Mouse (Mus musculus) left cerebral cortex, postnatal 25 days (tissue): ENCODE measurements at regions not wholly inside any gene's neighbourhood (a gene's known extent, or its start where the extent isn't known, plus 50 kb on each side); places are given as distances from the start of the nearest gene placed in this dataset.

Source experiments
- DNase-seq, 2 experiments: peaks; one replicate each; pipeline ENCODE4 v3.0.0; 2022; ENCODE audit warnings: low spot score in 2 of 2, mixed read lengths in 1 of 2
- intact Hi-C: fragments of 180-260 bp; cut with DNase I; formaldehyde crosslinking; loops from one replicate; pipeline ENCODE4 v1.15.1; 2025

DNA sequence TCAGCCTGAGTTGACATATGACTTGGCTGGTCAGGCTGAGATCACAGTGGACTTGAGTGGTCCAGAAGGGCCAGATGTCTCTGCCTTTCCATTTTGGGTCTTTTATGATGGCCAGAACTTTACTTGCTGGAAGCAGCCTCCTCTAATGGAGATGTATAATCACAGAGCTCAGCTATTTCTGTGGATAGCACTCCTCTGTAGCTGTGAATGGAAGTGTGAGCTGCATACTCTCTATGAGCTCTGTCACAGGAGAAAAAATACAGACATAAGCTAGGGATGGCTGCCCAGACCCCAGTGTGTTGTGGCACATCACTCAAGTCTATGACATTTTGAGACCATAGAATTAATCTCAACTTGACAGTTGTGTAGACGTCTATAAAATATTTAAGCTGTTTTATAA lies 284.3 kb upstream of the Kif2a start:
- intact Hi-C loops: no loop called here
- peak in 1 of 2 experiments; percentile 30 for DNase-seq

DNA sequence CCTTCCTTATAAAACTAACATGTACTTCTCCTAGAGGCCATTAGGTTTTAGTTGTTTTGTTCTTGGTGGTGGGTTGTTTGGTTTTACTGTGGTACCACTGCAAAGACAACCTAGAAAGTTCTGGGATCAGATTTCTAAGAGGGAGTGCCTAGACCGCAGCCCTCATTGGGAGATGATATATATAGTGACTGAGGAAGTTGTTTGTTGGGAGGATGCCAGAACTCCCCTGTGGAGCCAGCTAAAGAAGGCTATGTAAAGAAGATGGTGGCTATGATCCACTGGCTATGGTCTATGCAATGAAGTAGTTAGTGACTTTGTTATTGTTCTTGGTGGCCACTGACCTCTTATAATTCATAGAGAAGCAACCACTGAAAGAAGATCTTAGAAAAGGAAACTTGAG lies 283.8 kb upstream of the Kif2a start:
- DNase-seq: no peak
- intact Hi-C loops: no loop called here

- DNase-seq: no peak
Measured at GRCm38 (mm10) chr13:107303878-107304277, 282.0 kb upstream of the Kif2a start.

DNA sequence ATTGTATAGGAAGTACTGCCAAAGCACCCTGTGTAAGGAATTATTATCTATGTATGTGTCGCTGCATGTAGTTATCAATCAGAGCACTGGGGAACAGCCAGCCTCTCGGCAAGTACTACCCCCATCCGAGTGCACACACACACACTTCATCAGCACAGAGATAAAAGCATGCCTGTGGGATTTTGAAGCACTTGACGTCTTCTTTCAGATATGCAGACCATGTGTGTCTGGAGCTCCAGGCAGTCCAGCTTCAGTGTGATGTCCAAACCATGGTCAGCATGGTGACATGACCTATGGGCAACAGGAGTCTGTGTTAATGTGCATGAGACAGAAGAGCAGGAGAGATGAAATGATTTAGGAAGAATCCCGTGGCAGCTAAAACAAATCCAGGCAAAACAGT lies 281.4 kb upstream of the Kif2a start:
- intact Hi-C loops: no loop called here

More at GRCm38 (mm10) chr13:107303878-107304277, 282.0 kb upstream of the Kif2a start:
- intact Hi-C loops: no loop called here

GRCm38 (mm10) chr13:107300792-107301191 lies 278.9 kb upstream of the Kif2a start:
- intact Hi-C loops: no loop called here
- DNase-seq: no peak

More for the DNA sequence above, 281.4 kb upstream of the Kif2a start:
- no peak for DNase-seq

DNA sequence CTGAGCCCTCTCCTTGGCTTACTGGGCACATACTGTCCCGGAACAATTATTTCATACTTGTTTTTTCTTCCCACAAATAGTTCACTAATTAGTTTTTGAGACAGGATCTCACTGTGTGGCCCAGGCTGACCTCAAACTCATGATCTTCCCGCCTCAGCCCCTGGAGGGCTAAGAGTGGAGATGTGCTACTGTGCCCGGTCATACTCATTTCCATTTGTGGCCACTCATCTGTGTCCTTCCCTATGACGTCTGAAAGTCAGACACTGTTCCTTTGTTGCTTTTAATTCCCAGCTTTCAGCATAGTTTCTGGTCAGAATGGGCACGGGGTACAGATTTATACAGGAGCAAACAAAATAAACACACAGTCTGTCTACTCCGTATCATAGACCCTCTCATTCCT lies 242.7 kb upstream of the Kif2a start:
- intact Hi-C loops: no loop called here

DNA sequence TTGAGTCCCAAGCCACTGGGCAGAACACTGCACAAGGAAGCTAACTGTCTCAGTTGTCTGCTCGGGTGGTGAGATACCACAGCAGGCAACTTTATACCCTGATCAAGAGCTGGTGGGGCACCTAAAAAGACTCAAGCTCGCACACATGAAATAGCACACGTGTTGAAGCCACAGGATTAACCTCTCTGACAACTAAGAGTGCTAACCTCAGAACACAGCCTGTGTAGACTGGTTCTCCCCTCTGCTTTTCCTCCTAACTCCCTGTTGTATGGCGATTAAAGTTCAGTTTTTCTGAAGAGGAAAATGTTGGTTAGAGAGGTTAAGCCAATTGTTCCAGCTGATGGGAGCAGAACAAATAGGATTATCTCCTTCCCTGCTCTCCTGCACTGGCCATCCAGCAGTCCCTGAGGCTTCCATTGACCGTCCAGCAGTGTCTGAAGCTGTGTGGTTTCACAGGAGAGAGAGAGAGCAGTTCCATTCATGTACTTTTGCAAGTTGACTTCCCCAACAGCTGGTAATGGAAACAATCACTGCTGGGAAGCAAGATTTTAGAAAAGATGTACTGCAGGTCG lies 239.6 kb upstream of the Kif2a start:
- DNase-seq: no peak
- intact Hi-C loops: no loop called here

More for the DNA sequence above, 242.7 kb upstream of the Kif2a start:
- no peak for DNase-seq

DNA sequence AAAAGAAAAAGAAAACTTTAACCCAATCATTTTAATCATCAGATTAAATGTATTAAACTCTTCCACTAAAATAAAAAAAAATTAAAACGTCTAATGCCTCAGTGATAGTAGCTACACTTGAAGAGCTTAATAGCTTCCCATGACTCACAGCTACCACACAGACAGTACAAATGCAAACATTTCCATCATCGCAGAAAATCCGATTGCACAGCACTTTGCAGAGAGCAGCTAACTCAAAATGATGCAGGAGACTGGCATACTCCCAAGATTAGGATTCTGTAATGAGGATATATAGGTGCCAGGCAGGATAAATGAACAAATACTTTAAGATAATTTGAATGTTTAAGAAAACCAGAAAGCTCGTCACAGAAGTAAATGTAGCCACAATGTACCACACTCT lies 238.3 kb upstream of the Kif2a start:
- DNase-seq: peak; percentile 8 to 33
- intact Hi-C loops: no loop called here

GRCm38 (mm10) chr13:107247792-107248505 lies 226.0 kb upstream of the Kif2a start:
- intact Hi-C loops: no loop called here
- peak; percentile 32 to 37 for DNase-seq

DNA sequence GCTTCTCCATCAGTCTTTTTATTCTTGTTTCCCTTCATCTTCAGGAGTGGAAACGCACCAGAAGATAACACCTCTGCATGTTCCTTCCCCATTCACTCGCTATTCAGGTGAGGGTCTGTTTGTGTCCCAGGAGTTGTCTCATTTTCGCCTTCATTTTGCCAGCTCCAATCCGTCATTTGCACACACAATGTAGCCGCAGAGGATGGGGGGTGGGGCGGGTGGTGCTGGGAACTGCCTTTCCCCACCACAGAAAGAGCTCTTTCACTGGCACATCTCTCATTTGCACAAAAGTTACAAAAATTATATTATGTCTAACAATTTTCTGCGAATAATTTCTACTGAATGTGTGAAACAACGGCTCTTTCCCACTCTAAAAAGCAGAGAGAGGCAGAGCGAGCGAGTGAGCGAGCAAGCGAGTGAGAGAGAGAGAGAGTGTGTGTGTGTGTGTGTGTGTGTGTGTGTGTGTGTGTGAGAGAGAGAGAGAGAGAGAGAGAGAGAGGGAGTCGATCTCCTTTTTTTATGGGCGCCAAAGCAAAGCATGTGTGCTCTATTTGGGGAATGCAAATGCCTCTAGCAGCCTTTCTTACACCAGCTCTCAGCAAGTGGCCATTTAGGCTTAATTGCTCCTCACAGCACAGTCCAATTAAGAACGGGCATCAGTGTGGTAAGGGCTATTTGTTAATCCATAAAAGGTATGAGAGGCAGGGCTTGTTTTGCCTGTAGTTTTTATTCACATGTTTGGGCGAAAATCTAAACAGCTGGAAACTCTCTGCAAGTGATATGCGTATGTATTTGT lies 225.2 kb upstream of the Kif2a start:
- intact Hi-C loops: no loop called here
- peak in 1 of 2 experiments; percentile 22 for DNase-seq

DNA sequence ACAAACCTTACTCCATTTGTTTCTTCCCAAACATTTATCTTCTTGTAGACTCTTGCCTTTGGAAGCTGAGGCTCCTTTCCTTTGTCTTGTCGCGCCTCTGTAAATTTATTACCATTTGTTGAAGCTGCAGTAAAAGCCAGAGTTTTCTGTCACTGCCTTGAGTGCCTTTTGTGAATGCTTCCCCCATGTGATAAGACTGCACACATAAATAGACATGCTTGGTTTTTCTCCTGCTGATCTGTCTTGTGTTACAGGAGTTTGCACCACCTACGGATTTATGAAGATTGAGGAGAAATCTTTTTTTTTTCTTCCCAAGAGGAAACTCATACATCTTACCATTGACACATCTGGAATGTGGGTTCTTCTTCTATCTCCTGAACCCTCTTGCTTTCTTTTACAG lies 222.2 kb upstream of the Kif2a start:
- DNase-seq: peak in 1 of 2 experiments; percentile 59
- intact Hi-C loops: loop anchor here (1.0 kb wide), 1 partner anchor 26 kb away; no protein-coding TSS in a partner anchor

- intact Hi-C loops: no loop called here
- peak in 1 of 2 experiments; percentile 27 for DNase-seq
Measured at GRCm38 (mm10) chr13:107239035-107239387, 217.1 kb upstream of the Kif2a start.

GRCm38 (mm10) chr13:107238364-107239034 lies 216.6 kb upstream of the Kif2a start:
- no peak for DNase-seq
- intact Hi-C loops: no loop called here

DNA sequence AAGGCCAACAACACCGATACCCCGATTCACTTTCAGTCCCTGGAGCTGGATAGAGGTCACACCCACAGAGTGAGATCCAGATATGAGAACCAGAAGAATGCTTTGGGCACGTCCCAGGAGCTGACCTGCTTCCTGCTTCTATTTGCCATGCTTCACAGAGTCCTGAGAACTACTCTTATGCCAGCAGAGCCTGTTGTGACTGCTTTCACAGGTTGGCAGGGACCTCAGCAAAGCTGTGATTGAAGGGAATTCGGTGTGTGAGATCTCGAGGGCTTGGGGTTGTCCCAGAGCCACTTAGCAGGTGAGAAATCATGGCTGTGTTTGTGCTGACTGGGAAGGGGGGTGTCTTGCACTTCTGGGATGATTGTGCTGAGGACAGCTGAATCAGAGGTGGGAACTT lies 197.5 kb upstream of the Kif2a start:
- intact Hi-C loops: no loop called here
- DNase-seq: no peak

- DNase-seq: peak; percentile 67 to 95
- intact Hi-C loops: loop anchor here (1.0 kb wide), 1 partner anchor 26 kb away; no protein-coding TSS in a partner anchor
Measured at GRCm38 (mm10) chr13:107218351-107218750, 196.4 kb upstream of the Kif2a start.

GRCm38 (mm10) chr13:107217825-107218224 lies 195.9 kb upstream of the Kif2a start:
- no peak for DNase-seq
- intact Hi-C loops: loop anchor here (1.0 kb wide), 1 partner anchor 26 kb away; no protein-coding TSS in a partner anchor

- intact Hi-C loops: no loop called here
- no peak for DNase-seq
Measured at GRCm38 (mm10) chr13:107213281-107213680, 191.4 kb upstream of the Kif2a start.

DNA sequence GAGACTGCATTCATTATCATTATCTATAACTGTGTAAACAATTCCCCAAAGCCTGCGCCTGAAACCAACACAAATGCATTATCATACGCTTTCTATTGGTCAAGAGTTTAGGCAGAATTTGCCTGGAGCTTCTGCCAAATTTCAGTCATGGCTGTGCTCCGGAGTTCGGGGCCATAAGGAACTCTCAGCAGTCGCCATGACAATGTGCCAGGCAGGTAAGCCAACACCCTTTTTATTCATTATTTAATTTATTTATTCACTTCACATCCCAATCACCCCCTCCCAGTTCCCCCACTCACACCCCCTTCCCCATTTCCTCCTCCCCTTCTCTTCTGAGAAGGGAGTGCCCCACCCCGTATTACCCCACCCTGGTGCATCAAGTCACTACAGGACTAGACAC lies 188.8 kb upstream of the Kif2a start:
- intact Hi-C loops: no loop called here
- DNase-seq: no peak

DNA sequence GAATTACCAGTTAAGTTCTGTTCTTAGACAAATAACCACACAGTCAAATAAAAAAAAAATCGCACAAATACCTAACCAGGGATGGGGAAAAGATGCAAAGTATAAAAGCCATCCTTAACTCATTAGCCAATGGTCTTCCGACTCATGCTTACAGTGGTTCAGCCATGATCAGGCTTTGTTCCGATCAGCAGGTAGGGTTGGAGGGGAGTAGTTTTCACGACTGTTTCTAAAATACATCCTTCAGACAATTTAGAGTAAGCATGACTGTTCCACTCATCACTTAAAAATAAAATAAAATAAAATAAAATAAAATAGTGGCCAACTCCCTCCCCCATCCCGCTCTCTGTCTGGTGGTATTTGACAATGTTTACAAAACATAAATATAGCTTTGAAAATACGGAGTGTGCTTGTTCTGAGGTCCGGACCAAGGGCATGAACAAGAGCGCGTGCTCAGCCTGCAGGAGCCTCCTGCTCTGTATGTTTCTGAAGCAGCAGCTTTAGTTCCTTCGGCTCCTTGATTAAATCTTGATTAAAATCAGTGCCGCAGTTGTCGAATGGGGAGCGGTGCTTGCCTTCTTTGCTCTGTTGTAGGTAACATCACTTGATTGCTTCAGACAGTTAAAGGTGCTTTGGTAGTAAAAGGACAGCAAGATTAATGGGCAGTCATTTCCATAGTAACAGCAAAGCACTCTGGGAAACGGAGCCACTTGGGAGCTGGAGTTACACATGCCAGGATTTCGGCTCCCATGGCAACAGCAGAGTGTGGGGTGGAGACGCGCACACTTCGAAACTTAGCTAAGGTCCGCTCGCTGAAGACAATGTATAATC lies 185.6 kb upstream of the Kif2a start:
- intact Hi-C loops: no loop called here
- DNase-seq: peak; percentile 78 to 89
